Mouse (Mus musculus) left cerebral cortex, adult 2 months (tissue): Measurements from ENCODE around the gene Btbd10. TPM values are rescaled to one million over a fixed set of nuclear protein-coding genes. Genes with fewer than 3 reads are reported as not detected.

Experiments
- DNase-seq, 2 experiments: peaks; one replicate each; pipeline ENCODE4 v3.0.0; 2021 to 2022; ENCODE audit warnings: low spot score in 2 of 2, mixed read lengths in 1 of 2; ENCODE audit errors: extremely low spot score in 1 of 2
- H3K27ac ChIP-seq: fragments of 200-600 bp; 2 replicates; pipeline ENCODE4 v1.8.1; 2022
- H3K4me3 ChIP-seq: fragments of 200-600 bp; 2 replicates; pipeline ENCODE4 v1.8.1; 2022
- CTCF ChIP-seq: fragments of 200-600 bp; IDR thresholded peaks from 2 replicates; pipeline ENCODE4 v1.8.1; 2022; ENCODE audit warnings: antibody characterized with exemption, mild to moderate bottlenecking, moderate library complexity
- intact Hi-C: fragments of 180-260 bp; cut with DNase I; formaldehyde crosslinking; loops from one replicate; pipeline ENCODE4 v1.15.1; 2025
- total RNA-seq, 2 experiments: library from RNA; stranded (reverse); gene quantifications; 2 replicates each; pipeline ENCODE4 v1.2.3; 2021

Btbd10 gene
- total RNA-seq, 2 experiments from 2014 or later: 90.1 to 104 TPM

DNA sequence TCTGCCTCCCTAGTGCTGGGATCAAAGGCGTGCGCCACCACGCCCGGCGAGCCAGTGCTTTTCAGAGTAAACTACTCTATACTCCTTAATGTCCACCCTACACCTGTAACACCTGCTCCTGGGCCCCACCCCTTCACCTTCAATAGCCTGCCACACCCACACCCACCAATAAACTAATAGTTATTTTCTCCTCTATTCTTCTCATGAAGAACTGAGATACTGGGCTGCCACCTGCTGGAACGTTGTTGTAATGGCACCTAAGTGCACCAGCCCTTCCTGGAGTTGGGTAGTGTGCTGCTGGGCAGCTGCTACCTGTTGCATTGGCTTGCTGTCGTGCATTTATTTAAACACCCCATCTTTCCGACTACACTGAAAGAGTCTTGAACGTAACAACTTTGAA, 100.9 kb downstream of the Btbd10 start:
- no peak overlapping the region for H3K4me3 ChIP-seq
- peak; percentile 82 for TF ChIP-seq CTCF
- no peak overlapping the region for H3K27ac ChIP-seq
- intact Hi-C loops: loop anchor here (1.0 kb wide), 1 partner anchor 125 kb away; no protein-coding TSS in a partner anchor
- peak; percentile 59 to 64 for DNase-seq

Other genes starting within 250 kb of the Btbd10 start
- gene Arntl, start 161.9 kb downstream of the Btbd10 start, total RNA-seq: 10 to 100 TPM; 41.6 to 50.4 TPM
- gene Pth, start 19.2 kb upstream of the Btbd10 start, total RNA-seq: not detected
- gene Far1, start 144.4 kb upstream of the Btbd10 start, total RNA-seq: 100 to 1,000 TPM; 121 to 125 TPM